Mouse (Mus musculus): ENCODE data around the gene Ppef1.

DNA sequence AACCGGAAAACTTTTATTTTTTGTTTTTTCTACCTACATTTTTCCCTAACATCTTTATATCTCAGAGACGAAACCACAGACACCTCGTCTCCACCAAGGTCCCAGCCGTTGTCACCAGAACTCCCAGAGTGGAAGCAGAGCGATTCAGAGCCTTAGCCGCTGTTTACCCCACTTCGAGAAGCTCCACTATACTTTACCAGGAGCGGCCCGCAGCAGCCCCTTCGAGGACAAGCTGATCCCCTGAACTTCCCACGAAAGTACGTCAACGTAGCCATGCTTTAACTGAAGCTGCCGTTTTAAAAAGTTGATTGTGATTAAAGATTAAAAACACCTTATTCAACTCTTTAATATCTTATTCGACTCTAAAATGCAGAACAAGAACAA is 30.7 kb upstream of the Ppef1 start:
- TF ChIP-seq CTCF (IDR thresholded peaks at IDR 0.05; ENCODE audit: insufficient read depth, low read depth, low read length) (no peak), POLR2A (IDR thresholded peaks at IDR 0.05; ENCODE audit: insufficient read depth, low read depth, low read length) (no peak)

Data from olfactory bulb, adult 2 months (tissue).